Mouse (Mus musculus) heart, postnatal 14 days (tissue): ENCODE results near the gene Slc2a10. TPM values are rescaled to one million over a fixed set of nuclear protein-coding genes. Genes with fewer than 3 reads are reported as not detected.

Experiments used
- DNase-seq, 2 experiments: peaks; one replicate each; pipeline ENCODE4 v3.0.0; 2021 to 2022
- intact Hi-C: fragments of 180-260 bp; cut with DNase I; formaldehyde crosslinking; loops from one replicate; pipeline ENCODE4 v1.15.1; 2025
- long read RNA-seq, 2 experiments: library from polyadenylated mRNA; stranded (forward); transcript quantifications; one replicate each; pipeline ENCODE4 v2.0.0; 2021
- total RNA-seq, 2 experiments: library from RNA; stranded (reverse); gene quantifications; 2 replicates each; pipeline ENCODE4 v1.2.3; 2021

The Slc2a10 gene
- total RNA-seq, result 1 to 10 TPM; 3.4 to 4.4 TPM
- long read RNA-seq, experiment 1, transcript Slc2a10-201 (5 exons, 3,544 nt), result major isoform, 14 of 17 reads
- long read RNA-seq, experiment 1, partial matches to known transcripts, result 2 of 17 reads
- long read RNA-seq, experiment 1, other reads (novel, unspliced or antisense), result 1 of 17 reads
- long read RNA-seq, experiment 2, transcript Slc2a10-201 (5 exons, 3,544 nt), result major isoform, 13 of 17 reads
- long read RNA-seq, experiment 2, partial matches to known transcripts, result 2 of 17 reads
- long read RNA-seq, experiment 2, other reads (novel, unspliced or antisense), result 2 of 17 reads

DNA sequence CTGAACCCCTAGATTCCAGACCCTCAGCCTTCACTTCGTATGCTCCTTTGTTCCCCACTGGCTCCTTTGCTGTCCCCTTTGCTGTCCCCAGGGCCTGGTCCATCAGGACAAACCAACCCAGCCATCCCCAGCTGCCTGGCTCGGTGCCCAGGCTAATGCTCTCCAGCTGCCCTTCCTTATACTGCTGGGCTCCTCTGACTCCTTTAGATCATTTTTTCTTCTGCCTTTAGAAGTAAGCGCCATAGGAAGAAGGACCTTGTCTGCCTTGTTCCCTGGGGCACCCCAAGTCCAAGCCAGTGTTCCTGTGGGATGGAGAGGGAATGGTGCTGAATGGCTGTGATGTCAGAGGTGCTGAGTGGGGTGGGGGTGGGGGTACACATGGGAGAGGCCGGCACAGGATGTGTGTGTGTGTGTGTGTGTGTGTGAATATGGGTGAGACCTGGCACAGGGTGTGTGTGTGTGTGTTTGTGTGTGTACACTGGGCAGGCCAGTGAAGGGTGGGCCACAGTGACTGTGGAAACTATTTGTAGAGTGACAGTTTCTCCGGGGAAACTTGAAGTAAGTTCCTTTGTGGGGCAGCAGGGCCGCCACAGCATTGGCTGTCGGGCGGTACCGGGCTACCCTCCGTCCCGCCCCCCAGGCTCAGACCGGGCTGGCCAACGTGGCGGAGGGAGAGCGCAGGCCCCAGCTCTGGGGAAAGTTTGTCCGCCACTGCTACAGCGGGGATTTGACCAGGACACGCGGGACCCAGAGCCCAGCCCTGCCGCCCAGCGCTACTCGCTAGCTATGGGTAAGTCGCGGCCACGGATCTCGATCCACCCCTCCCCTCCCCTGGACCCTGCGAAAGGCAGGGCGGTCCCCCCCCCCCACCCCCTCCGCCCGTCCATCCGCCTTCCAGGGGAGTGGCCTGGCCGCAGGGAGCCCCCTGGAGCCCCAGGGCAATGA, at the start of gene Slc2a10:
TSS of gene Slc2a10 (plus strand) at position 529 of the 945 bp plus-strand sequence.
- peak; percentile 70 to 77 for DNase-seq
- intact Hi-C loops, result no loop called here

DNA sequence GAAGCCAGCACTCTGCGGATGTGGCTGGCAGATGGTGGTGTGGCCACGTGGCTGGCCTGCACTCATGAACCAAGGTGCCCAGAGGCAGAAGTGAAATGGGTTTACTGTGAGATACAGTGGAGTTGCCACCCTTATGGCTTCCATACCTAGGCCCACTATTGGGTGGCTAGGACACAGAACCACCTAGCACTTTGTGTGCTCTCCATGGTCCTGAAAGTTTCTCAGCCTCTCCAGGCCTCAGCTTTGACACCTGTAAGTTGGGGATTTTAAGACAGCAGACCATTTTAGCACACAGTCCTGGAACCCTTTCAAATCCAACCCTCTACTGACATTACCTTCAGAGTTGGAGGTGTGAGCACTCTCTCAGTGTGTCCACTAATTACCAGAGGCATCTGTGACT, 46.9 kb upstream of the Slc2a10 start:
- DNase-seq, result peak in 1 of 2 experiments; percentile 19
- intact Hi-C loops, result no loop called here

DNA sequence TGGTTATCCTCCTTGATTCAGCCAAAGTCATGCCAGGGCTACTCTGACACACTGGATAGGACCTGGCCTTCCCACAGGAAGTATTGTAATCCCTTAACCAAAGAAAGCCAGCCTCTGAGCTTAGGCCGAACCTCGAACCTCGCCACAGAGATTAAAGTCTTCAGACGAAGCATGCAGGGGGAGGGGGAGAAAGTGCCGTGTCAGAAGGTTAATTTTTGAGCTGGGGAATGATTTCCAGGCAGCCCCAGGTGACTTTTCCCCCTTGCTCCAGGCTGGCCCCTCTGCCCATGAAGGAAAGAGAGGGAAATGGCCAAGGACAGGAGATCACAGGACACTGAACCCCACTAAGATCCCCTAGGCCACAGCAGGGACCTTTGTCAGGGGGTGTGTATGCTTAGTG, 45.4 kb upstream of the Slc2a10 start:
- no peak for DNase-seq
- intact Hi-C loops, result no loop called here

DNA sequence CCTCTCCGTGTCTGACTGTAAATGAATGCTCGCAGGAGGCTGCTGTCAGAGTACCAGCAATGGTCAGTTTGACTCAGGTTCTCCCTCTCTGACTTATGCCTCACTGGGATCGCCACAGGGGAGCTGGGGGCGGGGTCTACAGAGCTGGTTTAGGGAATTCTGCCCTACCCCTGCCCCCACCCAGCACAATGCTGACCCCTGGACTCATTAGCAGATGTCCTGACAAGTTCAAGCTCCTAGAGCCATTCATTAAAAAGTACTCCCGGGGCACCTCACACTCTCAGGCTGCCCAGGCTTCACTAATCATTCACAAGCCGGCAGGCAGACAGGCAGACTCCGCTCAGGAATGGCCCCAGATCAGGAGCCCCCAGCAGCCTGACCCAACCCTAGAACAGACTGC, 43.9 kb upstream of the Slc2a10 start:
- no peak for DNase-seq
- intact Hi-C loops, result no loop called here

DNA sequence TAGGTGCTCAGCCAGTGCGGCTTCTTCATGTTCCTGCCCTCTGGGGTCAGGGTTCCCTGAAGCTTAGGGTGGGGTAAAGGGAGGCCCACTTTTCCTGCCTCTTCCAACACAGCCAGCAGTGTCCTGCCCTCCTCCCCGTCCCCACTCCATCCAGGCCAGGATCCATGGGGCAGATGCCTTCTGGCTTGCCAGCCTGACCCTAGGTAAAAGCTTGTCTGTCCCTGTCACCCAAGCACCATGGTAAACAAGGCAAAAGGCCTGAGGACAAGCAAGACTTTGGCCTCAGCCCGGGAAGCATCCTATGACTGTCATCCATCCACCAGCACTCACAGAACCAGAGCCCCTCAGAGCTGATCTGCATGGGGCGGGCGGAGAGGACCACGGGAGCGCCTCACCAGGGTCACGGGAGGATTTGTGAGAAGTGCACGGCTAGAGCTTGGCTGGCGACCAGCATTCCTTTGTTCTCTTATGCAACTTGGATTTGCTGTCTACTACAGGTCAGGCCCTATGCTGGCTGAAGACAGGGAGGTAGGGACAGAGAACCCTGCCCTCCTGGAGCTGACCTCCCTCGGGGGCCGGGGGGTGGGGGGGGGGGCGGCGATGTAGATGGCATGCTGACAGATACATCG, 35.6 kb upstream of the Slc2a10 start:
- peak; percentile 40 to 49 for DNase-seq
- intact Hi-C loops, result no loop called here

DNA sequence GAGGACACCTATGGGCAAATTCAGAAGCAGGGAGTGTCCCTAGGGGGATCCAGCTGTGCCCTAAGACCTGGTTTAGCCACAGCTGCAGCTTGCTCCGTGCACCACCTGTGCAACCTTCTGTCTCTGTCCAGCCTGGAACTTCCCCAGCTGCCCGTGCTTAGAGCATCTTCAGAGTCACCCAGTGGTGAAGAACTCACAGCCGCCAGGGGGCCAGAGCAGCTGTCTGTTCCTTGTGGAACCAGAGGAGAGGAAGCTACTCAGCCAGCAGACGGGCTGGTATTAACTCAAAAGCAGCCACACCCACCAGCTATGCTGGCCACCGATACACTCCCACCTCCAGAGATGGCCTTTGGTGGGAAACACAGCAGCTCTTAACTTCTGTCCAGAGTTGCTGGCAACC, 33.4 kb upstream of the Slc2a10 start:
- intact Hi-C loops, result no loop called here
- peak; percentile 19 to 37 for DNase-seq

DNA sequence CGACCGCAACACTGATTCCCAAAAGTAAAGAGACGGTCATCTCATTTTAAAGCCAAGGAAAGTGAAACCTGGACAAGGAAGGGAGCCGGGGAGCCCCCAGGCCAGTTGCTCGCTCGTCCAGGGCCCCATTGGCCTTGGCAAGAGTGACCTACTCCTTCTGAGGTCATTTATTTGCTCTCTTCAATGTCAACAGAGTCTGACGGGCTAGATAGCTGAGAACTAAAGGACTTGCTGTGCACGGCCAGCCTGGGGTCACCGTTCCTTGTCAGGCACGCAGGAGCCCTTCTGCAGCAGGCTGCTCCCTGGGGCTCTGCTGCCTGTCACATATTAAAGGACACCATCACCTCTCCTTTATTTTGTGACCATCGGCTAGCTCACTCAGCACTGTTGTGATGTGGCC, 31.6 kb upstream of the Slc2a10 start:
- no peak for DNase-seq
- intact Hi-C loops, result no loop called here

DNA sequence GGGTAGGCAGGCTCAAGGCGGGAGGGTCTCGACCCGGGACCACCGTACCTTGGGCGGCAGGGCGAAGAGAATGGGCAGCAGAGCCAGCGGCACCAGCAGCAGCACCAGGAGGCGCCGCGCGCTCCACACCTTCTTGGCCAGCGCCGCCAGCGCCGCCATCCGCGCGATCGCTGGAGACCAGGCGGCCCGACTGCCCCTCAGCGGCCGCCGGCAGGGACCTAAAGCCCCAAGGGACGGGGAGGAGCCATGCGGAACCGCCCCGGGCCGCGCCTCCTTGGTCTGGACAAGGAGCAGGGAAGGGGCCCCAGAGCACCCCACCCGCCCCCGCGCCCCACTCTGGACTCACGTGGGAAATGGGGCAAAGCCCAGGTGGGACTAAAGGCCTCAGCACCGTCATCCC, 30.6 kb upstream of the Slc2a10 start, which contains the start of gene Slc13a3:
TSS of gene Slc13a3 (minus strand) at position 228 of the 400 bp plus-strand sequence.
- intact Hi-C loops, result no loop called here
- peak; percentile 17 to 25 for DNase-seq

DNA sequence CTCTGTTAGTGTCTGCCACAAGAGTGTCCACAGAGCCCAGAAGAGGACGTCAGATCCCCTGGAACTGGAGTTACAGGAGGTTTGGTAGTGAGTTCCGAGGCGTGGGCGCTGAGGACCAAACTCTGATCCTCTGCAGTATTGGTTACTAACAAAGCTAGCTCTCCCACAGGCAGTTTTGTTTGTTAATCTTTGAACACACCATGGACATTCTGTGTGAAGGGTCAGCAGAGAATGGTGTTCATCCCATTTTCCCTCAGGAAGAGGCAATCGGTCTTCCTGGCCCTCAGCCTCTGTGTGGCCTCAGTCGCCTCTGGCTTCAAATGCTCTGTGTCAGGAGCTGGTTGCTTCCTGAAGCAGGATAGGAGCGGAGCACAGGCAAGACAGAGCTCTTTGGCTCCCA, 28.2 kb upstream of the Slc2a10 start:
- no peak for DNase-seq
- intact Hi-C loops, result no loop called here

DNA sequence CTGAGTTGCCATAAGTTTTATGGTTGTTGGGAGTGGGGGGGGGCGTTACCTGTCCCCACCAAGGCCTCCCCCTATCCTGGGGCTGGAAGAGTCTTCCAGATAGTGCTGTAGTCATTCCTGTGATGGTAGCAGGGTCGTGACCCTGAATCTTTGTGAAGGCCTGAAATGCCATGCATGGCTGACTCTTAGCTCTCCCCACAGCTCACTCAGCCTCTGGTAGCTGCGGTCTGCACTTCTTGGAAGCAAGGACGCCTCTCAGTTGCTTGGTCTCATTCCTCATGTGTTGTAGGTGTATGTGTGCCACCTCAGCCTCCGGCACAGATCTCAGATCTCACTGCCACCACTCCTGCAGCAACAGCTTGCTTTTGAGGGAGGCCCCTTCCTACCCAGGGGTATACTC, 27.7 kb upstream of the Slc2a10 start:
- intact Hi-C loops, result no loop called here
- DNase-seq, result no peak

DNA sequence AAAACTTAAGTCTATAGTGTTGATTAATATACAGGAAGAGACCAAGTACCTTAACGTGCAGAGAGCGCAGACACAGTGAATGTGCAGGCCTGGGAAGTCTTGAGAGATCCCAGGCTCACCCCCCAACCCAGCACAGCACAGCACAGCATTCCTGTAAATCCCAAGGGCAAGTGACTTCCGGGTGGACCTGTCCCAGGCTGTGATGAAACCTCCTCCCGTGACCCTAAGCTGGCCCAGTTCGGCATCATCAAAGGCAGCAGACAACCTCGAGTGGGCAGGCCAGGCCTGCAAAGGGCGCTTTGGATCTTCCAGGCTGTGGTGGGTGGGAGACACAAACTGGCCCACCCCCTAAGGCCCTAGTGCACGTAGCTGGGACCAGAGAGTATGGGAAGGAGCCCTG, 21.6 kb upstream of the Slc2a10 start:
- intact Hi-C loops, result no loop called here
- DNase-seq, result no peak

DNA sequence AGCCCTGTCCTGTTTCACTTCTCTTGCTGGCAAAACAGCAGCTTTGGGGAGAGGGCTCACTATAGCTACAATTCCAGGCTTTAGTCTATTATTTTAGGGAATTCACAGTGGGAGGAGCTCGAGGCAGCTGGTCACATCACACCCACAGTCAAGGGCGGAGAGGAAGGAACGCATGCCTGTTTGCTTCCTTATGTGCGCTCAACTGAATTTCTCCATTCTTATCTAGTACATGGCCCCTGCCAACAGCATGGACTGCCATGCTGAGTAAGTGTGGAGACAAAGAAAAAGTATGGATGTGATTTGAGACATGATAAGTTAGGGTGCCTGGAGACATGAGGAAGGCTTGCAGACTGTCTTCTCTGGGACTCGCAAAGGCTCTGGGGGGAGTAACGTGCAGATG, 19.4 kb upstream of the Slc2a10 start:
- no peak for DNase-seq
- intact Hi-C loops, result no loop called here

DNA sequence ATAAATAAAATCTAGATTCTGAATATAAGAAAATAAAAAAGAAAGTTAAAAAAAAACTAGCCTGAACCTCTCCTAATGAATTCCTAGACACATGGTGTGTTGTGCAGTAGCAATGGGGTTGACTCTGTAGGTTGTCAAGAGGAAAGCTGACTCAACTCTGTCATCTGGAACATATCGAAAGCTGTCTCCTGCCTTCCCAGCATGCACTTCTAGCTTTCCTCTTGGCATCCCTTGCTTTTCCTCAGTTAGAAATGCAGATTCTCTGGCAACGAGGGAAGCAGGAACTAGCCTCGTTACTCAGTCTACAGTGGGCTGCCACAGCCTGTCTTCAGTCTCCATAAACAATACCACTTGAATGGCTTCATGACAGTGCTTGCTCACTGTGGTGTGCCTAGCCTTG, 17.8 kb upstream of the Slc2a10 start:
- no peak for DNase-seq
- intact Hi-C loops, result loop anchor here (2.0 to 5.0 kb wide), 4 partner anchors 93 to 414 kb away; no protein-coding TSS in a partner anchor

DNA sequence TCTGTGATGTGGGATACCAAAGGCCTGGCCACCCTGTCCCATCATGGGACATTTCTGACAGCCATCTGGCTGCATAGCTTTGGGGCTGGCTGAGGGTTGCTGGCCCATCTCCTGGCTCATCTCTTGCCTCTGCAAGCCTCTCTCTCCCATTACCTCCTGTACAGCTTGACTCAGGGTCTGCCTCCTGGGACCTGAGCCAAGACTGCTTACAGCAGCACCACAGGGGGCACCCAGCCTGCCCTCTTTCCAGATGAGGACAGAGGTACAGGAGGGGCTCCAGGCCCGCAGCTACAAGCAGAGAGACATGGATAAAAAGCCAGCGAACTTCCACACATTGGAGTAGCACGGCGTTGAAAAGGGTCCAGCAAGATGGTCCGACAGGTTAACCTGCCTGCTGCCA, 17.2 kb upstream of the Slc2a10 start:
- DNase-seq, result no peak

DNA sequence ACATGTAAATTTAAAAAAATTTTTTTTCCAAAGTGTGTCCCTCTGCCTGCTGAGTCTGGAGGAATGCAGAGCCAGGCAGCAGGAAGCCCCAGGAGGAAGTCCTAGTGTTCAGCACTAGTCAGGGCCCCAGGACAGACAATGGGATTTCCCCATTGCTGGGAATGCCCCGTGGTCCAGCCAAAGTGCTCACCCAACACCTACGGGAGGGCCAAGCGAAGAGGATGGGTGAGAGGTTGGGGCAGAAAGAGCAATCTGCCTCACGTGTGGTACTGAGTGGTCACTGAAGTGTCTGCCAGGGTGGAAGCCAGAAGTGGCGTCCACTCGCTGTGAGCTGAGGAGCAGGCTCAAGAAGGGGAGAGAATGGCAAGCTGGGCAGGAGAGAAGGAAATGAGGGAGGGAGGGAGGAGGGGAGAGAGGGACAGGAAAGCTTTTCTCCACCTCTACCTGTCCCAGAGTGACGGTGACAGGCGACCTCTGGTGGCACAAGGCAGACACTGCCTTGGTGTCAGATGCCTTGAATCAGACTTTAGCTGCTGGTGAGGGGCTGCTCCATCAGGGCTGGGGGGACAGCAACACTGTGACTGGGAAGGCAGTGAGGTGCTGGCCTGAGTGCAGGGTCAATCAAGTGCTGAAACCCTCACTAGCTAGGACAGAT, 16.6 kb upstream of the Slc2a10 start:
- peak; percentile 45 to 68 for DNase-seq

More for the DNA sequence above, 17.2 kb upstream of the Slc2a10 start:
- intact Hi-C loops, result loop anchor here (2.0 to 5.0 kb wide), 4 partner anchors 94 to 414 kb away; no protein-coding TSS in a partner anchor

DNA sequence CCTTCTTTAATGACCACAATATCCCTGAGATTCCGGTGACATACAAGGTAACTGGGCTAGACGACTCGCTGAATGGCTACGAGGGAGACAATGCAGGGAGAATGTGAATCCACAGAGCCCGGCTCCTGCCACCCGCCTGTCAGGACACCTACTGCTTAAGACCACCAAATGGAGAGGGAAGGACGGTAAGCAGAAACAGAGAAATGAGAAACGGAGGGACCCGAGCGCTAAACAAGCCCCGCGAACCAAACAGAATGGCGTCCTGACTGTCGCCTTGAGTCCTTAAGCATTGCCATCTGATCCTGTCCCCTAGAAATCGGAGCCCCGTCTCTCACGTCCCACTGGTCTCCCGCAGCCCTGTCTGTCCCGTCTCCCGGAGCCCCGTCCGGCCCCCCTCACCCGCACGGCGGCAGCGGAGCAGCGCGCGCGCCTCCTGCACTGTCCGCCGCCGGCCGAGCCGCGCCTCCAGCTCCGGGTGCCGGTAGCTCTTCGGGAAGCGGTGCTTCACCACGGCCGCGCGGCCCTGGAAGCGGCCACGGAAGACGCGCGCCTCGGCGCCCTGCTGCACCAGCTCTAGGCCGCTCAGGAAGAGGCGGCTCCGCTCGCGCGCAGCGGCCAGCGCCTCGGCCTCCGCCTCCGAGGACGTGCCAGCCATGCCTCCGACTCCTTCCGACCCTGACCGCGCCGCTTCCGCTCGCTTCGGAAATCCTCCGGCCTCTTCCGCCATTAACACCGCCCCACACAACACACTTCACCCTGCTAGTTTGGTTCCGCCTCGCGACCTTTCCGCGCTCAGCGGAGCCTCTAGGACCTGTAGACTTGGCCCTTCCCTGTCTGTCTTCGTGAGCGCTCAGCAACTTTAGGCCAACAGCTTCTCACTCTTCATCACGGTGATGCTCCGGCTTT, 10.7 kb upstream of the Slc2a10 start, which contains the start of gene Trp53rka:
TSS of gene Trp53rka (minus strand) at position 677 of the 906 bp plus-strand sequence.
- intact Hi-C loops, result no loop called here
- peak; percentile 86 for DNase-seq

More for the DNA sequence above, 16.6 kb upstream of the Slc2a10 start:
- intact Hi-C loops, result loop anchor here (2.0 to 5.0 kb wide), 4 partner anchors 94 to 415 kb away; no protein-coding TSS in a partner anchor

DNA sequence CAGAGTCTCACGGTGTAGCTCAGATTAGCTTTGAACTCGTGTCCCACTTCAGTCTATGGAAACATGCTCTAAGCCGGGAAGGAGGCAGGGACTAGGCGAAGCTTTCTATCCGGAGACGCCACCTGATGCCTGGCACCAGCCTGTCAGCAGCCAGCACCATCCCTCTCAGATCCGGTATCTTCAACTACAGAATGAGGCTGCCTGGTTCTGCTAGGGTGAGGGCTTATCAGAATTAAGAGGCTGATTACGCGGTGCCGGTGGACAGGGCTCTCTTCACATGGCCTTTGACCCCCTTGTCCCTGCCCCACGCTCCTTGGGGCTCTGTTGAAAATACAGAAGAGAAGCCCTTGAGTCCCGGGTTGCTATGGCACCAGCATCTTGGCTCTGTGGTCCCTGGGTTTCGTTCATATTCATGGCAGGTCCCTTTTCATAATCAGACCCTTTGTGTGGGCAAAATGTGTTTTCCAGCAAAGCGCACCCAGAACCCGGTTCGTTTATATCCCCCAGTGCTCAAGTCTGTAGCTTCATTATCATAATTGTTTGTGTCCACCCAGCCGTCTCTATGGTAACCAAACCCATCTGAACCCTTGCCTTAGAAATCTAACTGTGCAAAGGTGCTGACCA, 9.9 kb upstream of the Slc2a10 start:
- intact Hi-C loops, result no loop called here
- DNase-seq, result peak in 1 of 2 experiments; percentile 23

DNA sequence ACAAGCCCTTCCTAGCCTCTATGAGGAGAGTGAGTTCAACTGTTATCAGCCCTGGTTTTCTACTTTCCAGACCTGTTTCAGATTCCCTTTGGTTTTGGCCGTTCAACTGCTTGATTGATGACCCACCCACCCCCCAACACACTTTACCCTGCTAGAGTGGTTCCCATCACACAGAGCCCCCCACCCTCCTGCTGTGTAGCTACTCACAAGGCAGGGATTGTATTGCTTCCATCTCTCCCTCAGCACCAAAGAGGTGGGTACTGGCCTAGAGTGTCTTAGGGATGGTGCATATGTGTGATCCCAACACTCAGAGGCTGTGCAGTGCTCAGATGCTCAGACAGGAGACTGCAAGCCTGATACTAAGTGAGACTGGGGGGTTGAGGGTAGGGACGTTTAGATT, 9.1 kb upstream of the Slc2a10 start:
- intact Hi-C loops, result no loop called here
- DNase-seq, result no peak

DNA sequence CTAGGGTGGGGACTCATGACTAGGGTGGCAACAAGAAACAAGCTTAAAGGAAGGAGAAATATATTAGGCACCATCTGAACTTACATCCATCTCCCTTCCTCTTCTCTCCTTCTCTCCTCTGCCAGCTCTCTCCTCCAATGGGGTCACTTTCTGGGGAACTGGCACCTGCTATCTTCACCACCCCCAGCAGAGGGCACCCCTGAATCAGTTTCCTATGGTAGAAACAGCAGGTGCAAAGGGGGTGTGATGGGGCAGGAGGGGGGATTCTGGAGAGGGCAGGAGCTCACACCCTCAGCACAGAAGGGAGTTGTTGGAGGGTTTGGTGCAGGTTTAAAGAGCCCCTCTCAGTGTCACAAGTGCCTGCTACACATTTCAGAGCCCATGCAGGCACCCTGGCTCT, 7.3 kb upstream of the Slc2a10 start:
- intact Hi-C loops, result no loop called here
- peak; percentile 26 to 59 for DNase-seq
